Mouse (Mus musculus) fat pad, adult 2 months (tissue): ENCODE measurements around the gene Glt1d1.

Experiments
- DNase-seq: peaks from one replicate; pipeline ENCODE4 v3.0.0-alpha.2; 2011; ENCODE audit warnings: low read depth, low spot score; ENCODE audit errors: extremely low read depth

The Glt1d1 gene

GRCm38 (mm10) chr5:127627242-127627641, 4.8 kb upstream of the Glt1d1 start:
- no peak for DNase-seq

- DNase-seq = no peak
Measured at GRCm38 (mm10) chr5:127631671-127632070, 391 bp upstream of the Glt1d1 start.

- DNase-seq = no peak
Measured at GRCm38 (mm10) chr5:127633188-127633587, 1.1 kb downstream of the Glt1d1 start.

GRCm38 (mm10) chr5:127633666-127634065, 1.6 kb downstream of the Glt1d1 start:
- DNase-seq = no peak

GRCm38 (mm10) chr5:127637622-127638021, 5.6 kb downstream of the Glt1d1 start:
- no peak for DNase-seq

- no peak for DNase-seq
Measured at GRCm38 (mm10) chr5:127638177-127638576, 6.1 kb downstream of the Glt1d1 start.

GRCm38 (mm10) chr5:127639067-127639605, 7.1 kb downstream of the Glt1d1 start:
- no peak for DNase-seq

GRCm38 (mm10) chr5:127639635-127640034, 7.6 kb downstream of the Glt1d1 start:
- no peak for DNase-seq

GRCm38 (mm10) chr5:127640359-127640758, 8.3 kb downstream of the Glt1d1 start:
- DNase-seq = no peak

GRCm38 (mm10) chr5:127641185-127641958, 9.3 kb downstream of the Glt1d1 start:
- DNase-seq = no peak

GRCm38 (mm10) chr5:127648046-127648445, 16.0 kb downstream of the Glt1d1 start:
- no peak for DNase-seq

GRCm38 (mm10) chr5:127649077-127649476, 17.0 kb downstream of the Glt1d1 start:
- no peak for DNase-seq

GRCm38 (mm10) chr5:127658257-127658656, 26.2 kb downstream of the Glt1d1 start:
- no peak for DNase-seq

GRCm38 (mm10) chr5:127659312-127659711, 27.2 kb downstream of the Glt1d1 start:
- DNase-seq = no peak

GRCm38 (mm10) chr5:127660267-127660666, 28.2 kb downstream of the Glt1d1 start:
- no peak for DNase-seq

- no peak for DNase-seq
Measured at GRCm38 (mm10) chr5:127660979-127661378, 28.9 kb downstream of the Glt1d1 start.

GRCm38 (mm10) chr5:127673913-127674312, 41.9 kb downstream of the Glt1d1 start:
- no peak for DNase-seq

GRCm38 (mm10) chr5:127677561-127677960, 45.5 kb downstream of the Glt1d1 start:
- DNase-seq = no peak

- no peak for DNase-seq
Measured at GRCm38 (mm10) chr5:127678501-127678900, 46.4 kb downstream of the Glt1d1 start.

GRCm38 (mm10) chr5:127688568-127689170, 56.6 kb downstream of the Glt1d1 start:
- DNase-seq = no peak

- DNase-seq = no peak
Measured at GRCm38 (mm10) chr5:127691085-127691484, 59.0 kb downstream of the Glt1d1 start.

- no peak for DNase-seq
Measured at GRCm38 (mm10) chr5:127691581-127691980, 59.5 kb downstream of the Glt1d1 start.
